Mouse (Mus musculus) MEL (cell line): Measurements from ENCODE around the gene Hnrnpf. TPM values are rescaled to one million over a fixed set of nuclear protein-coding genes. Genes with fewer than 3 reads are reported as not detected.

Experiments
- DNase-seq: peaks from one replicate; pipeline ENCODE4 v3.0.0; 2011; ENCODE audit warnings: low read depth, low spot score
- H3K27ac ChIP-seq: 2 replicates; pipeline ENCODE4 v1.5.1; 2012; ENCODE audit warnings: low read depth, mild to moderate bottlenecking, control low read depth, low read length, moderate library complexity; ENCODE audit not compliant: control insufficient read depth
- H3K27me3 ChIP-seq, 2 experiments: fragments of 150-350 bp in 1 of 2; sonication (generic) in 1 of 2; 2 replicates each; pipeline ENCODE4 v1.6.1; 2012; ENCODE audit warnings: low read length in 2 of 2, mild to moderate bottlenecking in 2 of 2, improper control_type of control experiment in 1 of 2, moderate library complexity in 1 of 2; ENCODE audit not compliant: insufficient read depth in 2 of 2, control insufficient read depth in 1 of 2
- H3K36me3 ChIP-seq, 2 experiments: 2 replicates each; pipeline ENCODE4 v1.6.1; 2012 to 2014; ENCODE audit warnings: low read length in 2 of 2, improper control_type of control experiment in 1 of 2, inconsistent platforms in 1 of 2, mild to moderate bottlenecking in 1 of 2; ENCODE audit not compliant: insufficient read depth in 2 of 2, control insufficient read depth in 1 of 2
- H3K4me1 ChIP-seq, 2 experiments: fragments of 150-350 bp in 1 of 2; sonication (generic) in 1 of 2; 2 replicates each; pipeline ENCODE4 v1.6.1; 2012; ENCODE audit warnings: low read length in 2 of 2, improper control_type of control experiment in 1 of 2, mild to moderate bottlenecking in 1 of 2; ENCODE audit not compliant: insufficient read depth in 2 of 2, control insufficient read depth in 1 of 2
- H3K4me3 ChIP-seq, 2 experiments: fragments of 150-350 bp in 1 of 2; sonication (generic) in 1 of 2; 2 replicates each; pipeline ENCODE4 v1.5.1; 2012; ENCODE audit warnings: low read depth in 2 of 2, low read length in 2 of 2, mild to moderate bottlenecking in 2 of 2, moderate library complexity in 2 of 2, control low read depth in 1 of 2, improper control_type of control experiment in 1 of 2; ENCODE audit not compliant: control insufficient read depth in 1 of 2, insufficient read depth in 1 of 2
- H3K79me2 ChIP-seq: 2 replicates; pipeline ENCODE4 v1.6.1; 2012; ENCODE audit warnings: mild to moderate bottlenecking, low read length, moderate library complexity; ENCODE audit not compliant: control insufficient read depth, poor library complexity, insufficient read depth
- H3K9ac ChIP-seq: 2 replicates; pipeline ENCODE4 v1.6.1; 2012; ENCODE audit warnings: low read depth, mild to moderate bottlenecking, control low read depth, low read length, moderate library complexity; ENCODE audit not compliant: control insufficient read depth, poor library complexity, severe bottlenecking
- H3K9me3 ChIP-seq: fragments of 150-350 bp; sonication (generic); replicated peaks from 2 replicates; pipeline ENCODE4 v1.6.1; 2012; ENCODE audit warnings: mild to moderate bottlenecking, low read length, improper control_type of control experiment, moderate library complexity; ENCODE audit not compliant: insufficient read depth
- BHLHE40 ChIP-seq: IDR thresholded peaks from 2 replicates; pipeline ENCODE4 v1.6.1; 2012; ENCODE audit warnings: low read depth, mild to moderate bottlenecking, inconsistent platforms, low read length, improper control_type of control experiment, borderline replicate concordance
- CTCF ChIP-seq, 3 experiments: IDR thresholded peaks in 2 of 3; conservative IDR thresholded peaks in 1 of 3; 2 replicates each; pipeline ENCODE4 v1.5.1; 2011 to 2012; ENCODE audit warnings: low read length in 3 of 3, low read depth in 2 of 3, mild to moderate bottlenecking in 2 of 3, improper control_type of control experiment in 1 of 3, inconsistent platforms in 1 of 3, mixed read lengths in 1 of 3, moderate library complexity in 1 of 3; ENCODE audit not compliant: control insufficient read depth in 1 of 3, insufficient read depth in 1 of 3, poor library complexity in 1 of 3, severe bottlenecking in 1 of 3
- GATA1 ChIP-seq: IDR thresholded peaks from 2 replicates; pipeline ENCODE4 v1.6.1; 2011; ENCODE audit warnings: low read depth, low read length, improper control_type of control experiment
- JUND ChIP-seq: IDR thresholded peaks from 2 replicates; pipeline ENCODE4 v1.6.1; 2011; ENCODE audit warnings: low read depth, mild to moderate bottlenecking, improper control_type of control experiment, low read length
- MAX ChIP-seq: IDR thresholded peaks from 2 replicates; pipeline ENCODE4 v1.6.1; 2011; ENCODE audit warnings: low read length, improper control_type of control experiment
- MAZ ChIP-seq: IDR thresholded peaks from 2 replicates; pipeline ENCODE4 v1.6.1; 2012; ENCODE audit warnings: low read depth, mild to moderate bottlenecking, inconsistent platforms, low read length, improper control_type of control experiment
- MYC ChIP-seq: IDR thresholded peaks from 2 replicates; pipeline ENCODE4 v1.6.1; 2011; ENCODE audit warnings: low read depth, mild to moderate bottlenecking, low read length, improper control_type of control experiment, moderate library complexity
- NELFE ChIP-seq: IDR thresholded peaks from 2 replicates; pipeline ENCODE4 v1.6.1; 2011; ENCODE audit warnings: low read depth, low read length, improper control_type of control experiment
- NRF1 ChIP-seq: IDR thresholded peaks from 2 replicates; pipeline ENCODE4 v1.6.1; 2014; ENCODE audit warnings: low read depth, mild to moderate bottlenecking, inconsistent platforms, low read length, improper control_type of control experiment, moderate library complexity; ENCODE audit not compliant: poor library complexity, insufficient read depth, severe bottlenecking
- RAD21 ChIP-seq: IDR thresholded peaks from 2 replicates; pipeline ENCODE4 v1.6.1; 2011; ENCODE audit warnings: mild to moderate bottlenecking, low read depth, low read length, improper control_type of control experiment
- SIN3A ChIP-seq: IDR thresholded peaks from 2 replicates; pipeline ENCODE4 v1.6.1; 2012; ENCODE audit warnings: low read length, improper control_type of control experiment, inconsistent platforms
- SMC3 ChIP-seq: IDR thresholded peaks from 2 replicates; pipeline ENCODE4 v1.6.1; 2011; ENCODE audit warnings: low read depth, low read length, improper control_type of control experiment
- TBP ChIP-seq: IDR thresholded peaks from 2 replicates; pipeline ENCODE4 v1.8.0; 2011; ENCODE audit warnings: low read depth, low read length, improper control_type of control experiment
- UBTF ChIP-seq: IDR thresholded peaks from 2 replicates; pipeline ENCODE4 v1.6.1; 2012; ENCODE audit warnings: low read depth, mild to moderate bottlenecking, inconsistent platforms, low read length, improper control_type of control experiment, moderate library complexity, borderline replicate concordance; ENCODE audit not compliant: insufficient read depth
- ZC3H11A ChIP-seq: IDR thresholded peaks from 2 replicates; pipeline ENCODE4 v1.6.1; 2012; ENCODE audit warnings: low read depth, mild to moderate bottlenecking, inconsistent platforms, low read length, improper control_type of control experiment
- polyA plus RNA-seq, 2 experiments: library from polyadenylated mRNA; stranded (reverse) in 1 of 2; unstranded in 1 of 2; fragments of >175 nt in 1 of 2; fragments of >200 nt in 1 of 2; gene quantifications; 2 replicates each; pipeline versions ENCODE4 v1.2.1 to v1.2.4; 2012; ENCODE audit warnings: low replicate concordance in 2 of 2, low read depth in 1 of 2; ENCODE audit not compliant: insufficient read length in 2 of 2, insufficient read depth in 1 of 2, missing spikeins in 1 of 2
- total RNA-seq: library from RNA; depleted of rRNA; stranded (reverse); fragments of 300-350 nt; gene quantifications from 2 replicates; pipeline ENCODE4 v1.2.3, GENCODE M21; 2012

Gene Hnrnpf
- total and polyA plus RNA-seq, 3 experiments, result 722 to 2,287 (median 882) TPM

DNA sequence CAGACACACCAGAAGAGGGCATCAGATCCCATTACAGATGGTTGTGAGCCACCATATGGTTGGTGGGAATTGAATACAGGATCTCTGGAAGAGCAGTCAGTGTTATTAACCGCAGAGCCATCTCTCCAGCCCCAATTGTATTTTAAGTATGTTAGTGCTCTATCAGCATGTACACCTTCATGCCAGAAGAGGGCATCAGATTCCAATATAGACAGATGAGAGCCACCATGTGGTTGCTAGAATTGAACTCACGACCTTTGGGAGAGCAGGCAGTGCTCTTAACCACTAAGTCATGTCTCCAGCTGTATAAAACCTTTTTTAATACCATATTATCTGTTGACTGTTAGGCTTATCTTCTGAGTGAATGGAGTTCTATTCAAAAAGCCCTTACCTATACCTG, 48.4 kb upstream of the Hnrnpf start:
- no peaks in the 10 kb centered on the region for H3K9me3 ChIP-seq
- no peak overlapping the region for H3K4me3 ChIP-seq
- DNase-seq, result peak; percentile 60
- H3K27me3 ChIP-seq, result no peaks in the 10 kb centered on the region
- no peak overlapping the region for H3K27ac ChIP-seq
- no peak overlapping the region for H3K9ac ChIP-seq
- H3K36me3 ChIP-seq, result peaks cover 0 to under 1% of the 10 kb centered on the region in 2 experiments; a peak in 1 of 4 replicates
- no peaks in the 10 kb centered on the region for H3K79me2 ChIP-seq
- TF ChIP-seq MYC, result peak; percentile 81; the same call in 1 of the 2 replicates
- no peak for TF ChIP-seq TBP
- TF ChIP-seq RAD21, result peak; percentile 63
- no peak for TF ChIP-seq BHLHE40
- peak; percentile 23 to 72 (median 44); a peak in 4 of 6 replicates for TF ChIP-seq CTCF (IDR thresholded peaks at IDR 0.05 in 2 of 3, conservative IDR thresholded peaks at IDR 0.05 in 1 of 3; ENCODE audit: control insufficient read depth in 1 of 3, insufficient read depth in 1 of 3, low read depth in 2 of 3, low read length in 3 of 3, poor library complexity in 1 of 3, severe bottlenecking in 1 of 3)
- TF ChIP-seq NELFE, result no peak
- TF ChIP-seq NRF1, result no peak
- TF ChIP-seq GATA1, result no peak
- TF ChIP-seq ZC3H11A, result peak; percentile 60; the same call in 1 of the 2 replicates
- no peak for TF ChIP-seq MAZ
- TF ChIP-seq UBTF, result no peak
- peak; percentile 65 for TF ChIP-seq SMC3
- no peak for TF ChIP-seq MAX
- TF ChIP-seq SIN3A, result no peak
- no peaks in the 10 kb centered on the region for H3K4me1 ChIP-seq

DNA sequence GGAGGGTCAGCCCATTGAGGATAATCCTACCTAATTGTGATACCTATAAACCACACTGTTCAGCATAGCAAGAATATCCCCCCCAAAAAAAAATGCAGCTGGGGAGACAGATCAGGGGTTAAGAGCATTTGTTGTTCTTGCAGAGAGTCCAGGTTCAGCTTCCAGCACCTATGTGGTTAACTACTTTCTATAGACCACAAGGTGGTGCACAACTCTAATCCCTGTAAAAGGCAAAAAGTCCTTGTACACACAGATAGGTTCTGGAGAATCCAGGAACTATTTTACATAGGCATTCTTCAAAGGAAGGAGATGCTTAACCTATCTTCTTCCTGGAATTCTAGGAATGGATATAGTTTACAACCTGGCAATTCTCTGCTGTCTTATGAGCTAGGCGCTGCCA, 42.1 kb upstream of the Hnrnpf start:
- H3K9me3 ChIP-seq, result no peaks in the 10 kb centered on the region
- H3K79me2 ChIP-seq, result no peaks in the 10 kb centered on the region; the same call in 1 of the 2 replicates
- peaks cover 0 to 2% of the 10 kb centered on the region in 2 experiments; a peak in 1 of 4 replicates for H3K36me3 ChIP-seq
- H3K4me3 ChIP-seq, result no peak overlapping the region
- H3K4me1 ChIP-seq, result no peaks in the 10 kb centered on the region
- no peak for TF ChIP-seq JUND
- peak; percentile 61 for TF ChIP-seq RAD21
- peak in 2 of 3 experiments; percentile 17 to 59; a peak in 4 of 6 replicates for TF ChIP-seq CTCF (IDR thresholded peaks at IDR 0.05 in 2 of 3, conservative IDR thresholded peaks at IDR 0.05 in 1 of 3; ENCODE audit: control insufficient read depth in 1 of 3, insufficient read depth in 1 of 3, low read depth in 2 of 3, low read length in 3 of 3, poor library complexity in 1 of 3, severe bottlenecking in 1 of 3)
- peak; percentile 61 for TF ChIP-seq ZC3H11A
- TF ChIP-seq SMC3, result peak; percentile 67
- TF ChIP-seq, all 39 proteins: peak for 4
- Histone ChIP-seq H3K27ac (no peak overlapping the region), H3K9ac (no peak overlapping the region), H3K27me3 (no peaks in the 10 kb centered on the region)
- no peak for DNase-seq
